8 mouse cellular contexts compared by ENCODE assay signal in the genomic region with DNA sequence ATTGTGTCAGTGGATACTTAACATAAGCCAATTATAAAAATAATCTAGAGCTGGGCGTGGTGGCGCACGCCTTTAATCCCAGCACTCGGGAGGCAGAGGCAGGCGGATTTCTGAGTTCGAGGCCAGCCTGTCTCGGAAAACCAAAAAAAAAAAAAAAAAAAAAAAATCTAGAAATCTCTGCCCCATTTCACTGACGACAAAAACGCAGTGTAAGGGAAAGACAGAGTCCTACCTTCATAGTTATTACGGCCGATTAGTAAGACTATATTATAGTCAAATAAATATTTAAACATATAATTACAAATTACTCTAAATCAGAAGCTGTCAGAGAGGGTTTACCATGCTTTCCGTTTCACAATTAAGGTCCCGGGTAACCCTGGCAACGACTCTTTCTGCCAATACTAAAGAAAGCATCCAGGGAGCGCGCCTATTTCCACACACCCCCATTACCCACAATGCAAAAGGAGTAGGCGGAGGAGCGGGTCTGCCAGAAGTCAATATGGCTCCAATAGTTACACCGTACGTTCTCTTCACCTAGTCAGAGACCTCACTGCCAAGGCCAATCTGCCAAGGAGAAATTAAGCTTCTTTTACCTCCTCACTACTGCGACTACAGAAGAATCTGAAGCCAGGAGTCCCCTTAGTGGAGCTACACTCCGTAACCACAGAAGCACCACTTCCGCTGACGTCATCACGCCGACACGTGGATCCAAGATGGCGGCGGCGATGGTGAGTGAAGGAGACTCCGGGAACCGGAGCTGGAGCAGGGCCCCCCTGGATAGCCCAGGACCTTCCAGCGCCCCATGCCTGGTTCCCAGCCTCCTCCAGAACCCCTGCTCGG. TPM values are rescaled to one million over a fixed set of nuclear protein-coding genes. Genes with fewer than 3 reads are reported as not detected.
DNase-seq lines count a peak whose midpoint lies in the region; ATAC-seq lines count a peak whose summit lies in the region.

Tm9sf4 (plus strand) TSS at position 460 of the 840 bp plus-strand sequence.

- peak; percentile 90 for ATAC-seq in megakaryocyte progenitor cell, adult 5-6 weeks (replicated peaks; ENCODE audit: poor library complexity)

- peak; percentile 98 for DNase-seq in adipocyte (ENCODE audit: low spot score)
- peak; percentile 98 for DNase-seq in embryo, embryonic 10 days (ENCODE audit: low spot score)
- peak; percentile 91 for DNase-seq in gastrocnemius, postnatal 10 days
- DNase-seq in induced T-regulatory cell, adult 2 months (ENCODE audit: low read depth), result peak; percentile 98
- peak; percentile 87 to 95 for DNase-seq in left cerebral cortex, adult 9 months (ENCODE audit: low spot score in 2 of 2)
- peak; percentile 94 for DNase-seq in right cerebral cortex, postnatal 14 days
- DNase-seq in urinary bladder, postnatal 36 days (ENCODE audit: low spot score in 2 of 2), result peak; percentile 87 to 92

RNA-seq across cellular contexts. Expression of gene Tm9sf4, which starts in this region (rescaled TPM):
- total RNA-seq in gastrocnemius, postnatal 10 days (2021), result 10 to 100 TPM; 49.4 to 67.7 TPM
- total RNA-seq in megakaryocyte progenitor cell, adult 5-6 weeks (2015), result 59.2 and 60.4 TPM in 2 replicates
- total RNA-seq in megakaryocyte progenitor cell, adult 5-6 weeks (2017), result 65.8 and 89.2 TPM in 2 replicates

Comparison
In these comparisons a context has a peak if more than half of its experiments do, and no peak if none do; other contexts are left out.
1. Peak in every context shown above with its lines: DNase-seq and ATAC-seq.